Mouse (Mus musculus): ENCODE data around the gene Ccdc107. TPM values are rescaled to one million over a fixed set of nuclear protein-coding genes. Genes with fewer than 3 reads are reported as not detected.

Ccdc107 gene
- total RNA-seq, 2 experiments from 2014 or later = 26.0 to 28.3 TPM

DNA sequence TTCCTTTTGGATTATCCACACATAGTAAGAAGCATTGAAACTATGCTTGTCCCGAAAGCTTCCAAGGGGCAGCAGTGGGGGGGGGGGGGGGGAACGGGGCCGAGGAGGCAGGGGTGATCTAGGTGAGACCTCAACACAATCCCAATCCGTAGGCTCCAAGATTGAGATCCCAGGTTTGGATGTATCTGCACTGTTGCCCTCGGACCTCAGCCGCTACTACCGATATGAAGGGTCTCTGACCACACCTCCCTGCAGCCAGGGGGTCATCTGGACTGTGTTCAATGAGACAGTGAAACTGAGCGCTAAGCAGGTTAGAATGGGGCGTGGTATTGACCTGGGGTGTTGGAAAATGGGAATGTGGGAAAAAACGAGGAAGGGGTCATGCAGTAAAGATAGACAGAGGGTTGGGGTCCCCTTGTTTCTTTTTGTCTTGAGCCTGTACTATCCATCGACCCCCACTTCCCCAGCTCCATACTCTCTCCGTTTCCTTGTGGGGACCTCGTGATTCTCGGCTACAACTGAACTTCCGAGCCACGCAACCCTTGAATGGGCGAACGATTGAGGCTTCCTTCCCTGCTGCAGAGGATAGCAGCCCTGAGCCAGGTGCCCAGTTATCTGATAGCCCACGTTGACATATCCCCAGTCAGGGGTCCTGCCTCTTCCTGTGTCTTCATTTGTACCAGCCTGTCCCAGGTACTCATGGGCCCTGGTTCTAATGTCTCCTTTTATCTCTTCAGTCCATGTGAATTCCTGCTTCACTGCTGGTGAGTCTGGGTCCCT is 19.2 kb downstream of the Ccdc107 start:
- no peak for DNase-seq (ENCODE audit: low spot score in 2 of 2)

DNA sequence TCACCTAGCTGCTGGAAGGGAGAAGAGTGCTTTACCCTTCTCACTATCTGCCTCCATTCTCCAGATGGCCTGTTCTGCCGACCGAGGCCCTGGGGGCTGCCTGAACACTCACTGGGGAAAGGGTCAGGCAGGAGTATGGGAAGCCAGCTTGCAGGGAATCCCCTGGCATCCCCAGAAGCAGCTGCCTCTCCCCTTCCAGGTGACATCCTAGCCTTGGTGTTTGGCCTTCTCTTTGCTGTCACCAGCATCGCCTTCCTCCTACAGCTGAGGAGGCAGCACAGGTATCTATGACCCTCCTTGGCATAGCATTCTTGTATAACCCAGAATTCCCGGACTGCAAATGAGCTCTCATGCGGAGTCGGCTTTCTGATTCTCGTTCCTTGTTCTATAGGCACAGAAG is 20.0 kb downstream of the Ccdc107 start:
- DNase-seq (ENCODE audit: low spot score in 2 of 2) = no peak

GRCm38 (mm10) chr4:43513300-43513699 is 20.6 kb downstream of the Ccdc107 start:
- no peak for DNase-seq (ENCODE audit: low spot score in 2 of 2)

DNA sequence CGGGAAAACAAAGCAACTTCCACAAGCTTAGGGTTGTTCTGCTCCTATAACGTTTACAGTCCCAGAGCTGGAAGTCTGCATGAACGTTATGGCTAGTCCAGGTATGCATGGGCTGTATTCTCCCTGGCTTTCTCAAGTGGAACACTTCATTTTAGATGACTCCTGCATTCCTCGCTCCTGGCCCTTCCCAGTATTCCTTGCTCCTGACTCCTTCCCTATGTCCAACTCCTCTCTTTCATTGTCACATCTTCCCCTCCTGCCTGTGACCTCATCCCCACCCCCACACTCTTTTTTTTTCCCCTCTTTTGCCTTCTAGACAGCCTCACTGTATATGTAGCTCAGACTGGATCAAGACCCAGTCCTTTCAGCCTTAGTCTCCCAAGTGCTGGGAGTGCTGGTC is 21.1 kb downstream of the Ccdc107 start:
- DNase-seq (ENCODE audit: low spot score in 2 of 2) = no peak

- no peak for DNase-seq (ENCODE audit: low spot score in 2 of 2)
These were observed 23.3 kb downstream of the Ccdc107 start for GRCm38 (mm10) chr4:43515764-43516708.

DNA sequence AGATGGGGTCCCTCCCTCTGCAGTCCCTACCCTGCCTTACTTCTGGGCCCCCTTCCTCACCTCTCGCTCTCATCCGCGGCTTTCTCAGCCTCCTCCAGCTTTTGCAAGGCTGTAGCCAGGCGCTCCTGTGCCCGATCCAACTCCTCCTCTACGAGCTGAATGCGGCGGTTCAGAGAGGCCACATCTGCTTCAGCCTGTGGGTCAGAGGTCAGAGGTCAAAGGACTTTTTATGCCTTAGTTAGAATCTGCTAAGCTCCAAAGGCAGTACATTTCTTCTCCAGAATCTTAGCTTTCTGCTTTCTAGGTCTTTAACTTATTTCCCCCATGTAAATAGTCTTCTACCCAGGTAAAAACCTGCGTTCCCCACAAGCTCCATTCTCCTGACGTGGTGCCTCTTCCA is 26.9 kb downstream of the Ccdc107 start:
- no peak for DNase-seq (ENCODE audit: low spot score in 2 of 2)

DNA sequence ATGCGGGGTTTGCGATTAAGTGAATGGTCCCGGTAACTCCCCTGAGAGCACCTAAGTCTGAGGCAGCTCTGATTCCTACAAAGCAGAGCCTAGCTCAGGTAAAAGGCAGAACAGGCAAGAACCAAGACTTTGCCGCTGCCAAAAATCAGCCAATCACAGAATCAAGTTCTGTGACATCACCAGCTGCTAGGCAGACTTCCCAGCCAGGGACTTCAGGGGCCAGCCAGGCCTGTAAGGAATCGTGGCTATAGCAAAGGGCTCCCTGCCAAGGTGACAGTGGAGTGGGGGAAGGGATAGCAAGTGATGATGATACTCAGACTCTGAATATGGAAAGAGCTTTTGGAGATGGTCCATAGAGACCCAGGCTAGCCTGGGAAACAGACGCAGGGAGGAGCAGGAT is 27.3 kb downstream of the Ccdc107 start:
- peak; percentile 86 to 90 for DNase-seq (ENCODE audit: low spot score in 2 of 2)

- no peak for DNase-seq (ENCODE audit: low spot score in 2 of 2)
These were observed 35.2 kb downstream of the Ccdc107 start for GRCm38 (mm10) chr4:43527880-43528279.

DNA sequence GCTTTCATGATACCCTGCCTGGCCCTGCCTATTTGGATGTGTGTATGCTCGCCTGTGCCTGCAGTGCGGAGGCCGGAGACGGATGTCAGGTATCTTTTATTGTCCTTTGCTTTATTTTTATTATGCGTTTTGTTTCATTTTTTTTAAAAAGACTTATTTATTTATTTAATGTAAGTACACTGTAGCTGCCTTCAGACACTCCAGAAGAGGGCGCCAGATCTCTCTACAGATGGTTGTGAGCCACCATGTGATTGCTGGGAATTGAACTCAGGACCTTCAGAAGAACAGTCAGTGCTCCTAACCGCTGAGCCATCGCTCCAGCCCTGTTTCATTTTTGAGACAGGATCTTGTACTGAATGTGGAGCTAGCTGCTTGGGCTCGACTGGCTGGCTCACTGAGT is 35.8 kb downstream of the Ccdc107 start:
- no peak for DNase-seq (ENCODE audit: low spot score in 2 of 2)

- no peak for DNase-seq (ENCODE audit: low spot score in 2 of 2)
These were observed 37.4 kb downstream of the Ccdc107 start for GRCm38 (mm10) chr4:43530081-43530501.

DNA sequence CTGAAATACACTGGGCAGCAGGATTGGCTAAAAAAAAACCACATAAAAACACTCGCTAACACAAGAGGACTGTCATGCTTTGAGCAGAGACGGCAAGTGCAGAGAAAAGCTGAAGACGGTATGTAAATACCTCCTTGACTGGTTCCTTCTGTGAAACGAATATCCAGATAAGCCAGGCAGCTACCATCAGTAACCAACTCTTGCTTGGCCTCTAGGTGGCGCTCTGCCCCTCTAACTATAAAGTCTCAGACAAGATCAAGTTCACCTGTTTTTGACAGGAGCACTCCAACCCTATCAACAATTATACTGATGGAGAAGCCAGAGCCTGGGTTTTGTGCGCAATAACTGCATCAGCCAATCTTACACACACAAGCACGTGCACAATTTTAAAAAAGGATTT is 37.9 kb downstream of the Ccdc107 start:
- peak; percentile 54 to 65 for DNase-seq (ENCODE audit: low spot score in 2 of 2)

DNA sequence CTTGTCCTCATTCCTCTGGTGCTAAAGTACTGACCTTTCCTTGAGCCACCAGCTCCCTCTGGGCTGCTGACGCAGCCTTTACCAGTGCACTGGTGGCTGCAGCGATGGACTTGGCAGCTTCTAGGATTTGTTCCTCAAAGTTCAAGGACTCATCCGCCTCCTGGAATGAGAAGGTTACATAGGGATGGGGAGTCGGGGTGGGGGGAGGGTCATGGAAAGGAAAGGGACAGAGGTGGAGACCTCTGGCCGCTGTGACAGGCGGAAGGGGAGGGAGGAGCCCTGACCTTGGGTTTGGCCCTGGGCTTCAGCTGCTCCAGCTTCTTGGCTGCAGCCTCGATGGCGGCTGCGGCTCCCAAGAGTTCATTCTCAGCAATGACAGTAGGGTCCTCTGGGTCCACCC is 40.6 kb downstream of the Ccdc107 start:
- DNase-seq (ENCODE audit: low spot score in 2 of 2) = no peak

- no peak for DNase-seq (ENCODE audit: low spot score in 2 of 2)
These were observed 42.9 kb downstream of the Ccdc107 start for GRCm38 (mm10) chr4:43535628-43536027.

DNA sequence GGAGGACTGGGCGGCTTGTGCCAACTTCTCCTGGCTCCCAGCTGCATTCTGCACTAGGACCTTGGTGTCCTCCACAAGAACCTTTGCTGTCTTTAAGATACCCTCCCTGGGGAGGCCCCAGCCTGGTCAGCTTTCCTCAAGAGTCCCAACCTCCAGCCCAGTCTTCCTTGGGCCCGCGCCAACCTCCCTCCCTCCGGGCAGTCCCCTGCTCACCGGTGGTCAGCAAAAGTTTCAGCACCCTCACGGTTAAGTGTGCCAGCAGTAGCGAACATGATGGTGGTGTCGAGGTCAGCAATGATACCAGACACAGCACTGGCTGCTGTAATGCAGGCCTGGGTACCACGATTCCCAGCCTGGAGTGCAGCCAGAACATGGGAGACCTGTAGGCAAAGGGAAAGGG is 43.3 kb downstream of the Ccdc107 start:
- DNase-seq (ENCODE audit: low spot score in 2 of 2) = no peak

GRCm38 (mm10) chr4:43542044-43542443 is 49.3 kb downstream of the Ccdc107 start:
- DNase-seq (ENCODE audit: low spot score in 2 of 2) = no peak

Other genes starting within 250 kb of the Ccdc107 start
- gene Atp8b5, start 225.7 kb upstream of the Ccdc107 start, total RNA-seq (2021) = under 1 TPM; 0.28 to 0.52 TPM
- gene Rusc2, start 110.9 kb upstream of the Ccdc107 start, total RNA-seq (2021) = 100 to 1,000 TPM; 127 to 145 TPM
- gene Fam166b, start 63.8 kb upstream of the Ccdc107 start, total RNA-seq (2021) = 1 to 10 TPM in 1 of 2 experiments, under 1 TPM in 1; 0.76 to 2.4 TPM
- 10 to 100 TPM; 63.0 to 64.4 TPM for gene Tesk1, start 51.0 kb upstream of the Ccdc107 start, total RNA-seq (2021)
- gene Cd72, start 38.3 kb upstream of the Ccdc107 start, total RNA-seq (2021) = not detected
- not detected for gene Sit1, start 9.2 kb upstream of the Ccdc107 start, total RNA-seq (2021)
- gene Arhgef39, start 6.8 kb downstream of the Ccdc107 start, total RNA-seq (2021) = 1 to 10 TPM in 1 of 2 experiments, under 1 TPM in 1; 0.74 to 1.2 TPM
- gene Car9, start 14.1 kb downstream of the Ccdc107 start, total RNA-seq (2021) = not detected
- gene Tpm2, start 30.9 kb downstream of the Ccdc107 start, total RNA-seq (2021) = 1 to 10 TPM; 6.2 to 8.1 TPM
- 10 to 100 TPM; 74.0 TPM for gene Creb3, start 69.4 kb downstream of the Ccdc107 start, total RNA-seq (2021)
- 10 to 100 TPM; 46.0 to 52.1 TPM for gene Tln1, start 69.8 kb downstream of the Ccdc107 start, total RNA-seq (2021)
- gene Rgp1, start 85.8 kb downstream of the Ccdc107 start, total RNA-seq (2021) = 10 to 100 TPM; 44.5 to 55.8 TPM
- 10 to 100 TPM; 56.1 to 60.6 TPM for gene Gba2, start 86.0 kb downstream of the Ccdc107 start, total RNA-seq (2021)
- not detected for gene Msmp, start 91.6 kb downstream of the Ccdc107 start, total RNA-seq (2021)
- 10 to 100 TPM; 46.9 to 50.0 TPM for gene Npr2, start 139.0 kb downstream of the Ccdc107 start, total RNA-seq (2021)
- gene Spag8, start 160.7 kb downstream of the Ccdc107 start, total RNA-seq (2021) = 1 to 10 TPM in 1 of 2 experiments, under 1 TPM in 1; 0.98 to 2.3 TPM
- gene Hint2, start 163.6 kb downstream of the Ccdc107 start, total RNA-seq (2021) = 10 to 100 TPM; 33.1 to 37.8 TPM
- 10 to 100 TPM; 55.8 to 57.6 TPM for gene Tmem8b, start 176.1 kb downstream of the Ccdc107 start, total RNA-seq (2021)
- gene Fam221b, start 176.2 kb downstream of the Ccdc107 start, total RNA-seq (2021) = 1 to 10 TPM; 1.2 TPM
- not detected for gene Olfr70, start 207.9 kb downstream of the Ccdc107 start, total RNA-seq (2021)
- not detected for gene Olfr71, start 217.4 kb downstream of the Ccdc107 start, total RNA-seq (2021)
- gene Hrct1, start 234.3 kb downstream of the Ccdc107 start, total RNA-seq (2021) = 1 to 10 TPM in 1 of 2 experiments, under 1 TPM in 1; 0.52 to 1.5 TPM
- gene Spaar, start 237.1 kb downstream of the Ccdc107 start, total RNA-seq (2021) = under 1 TPM; 0.38 to 0.53 TPM

Data from layer of hippocampus, postnatal 14 days (tissue).